Mouse (Mus musculus): ENCODE measurements around the gene Aurkb.

DNA sequence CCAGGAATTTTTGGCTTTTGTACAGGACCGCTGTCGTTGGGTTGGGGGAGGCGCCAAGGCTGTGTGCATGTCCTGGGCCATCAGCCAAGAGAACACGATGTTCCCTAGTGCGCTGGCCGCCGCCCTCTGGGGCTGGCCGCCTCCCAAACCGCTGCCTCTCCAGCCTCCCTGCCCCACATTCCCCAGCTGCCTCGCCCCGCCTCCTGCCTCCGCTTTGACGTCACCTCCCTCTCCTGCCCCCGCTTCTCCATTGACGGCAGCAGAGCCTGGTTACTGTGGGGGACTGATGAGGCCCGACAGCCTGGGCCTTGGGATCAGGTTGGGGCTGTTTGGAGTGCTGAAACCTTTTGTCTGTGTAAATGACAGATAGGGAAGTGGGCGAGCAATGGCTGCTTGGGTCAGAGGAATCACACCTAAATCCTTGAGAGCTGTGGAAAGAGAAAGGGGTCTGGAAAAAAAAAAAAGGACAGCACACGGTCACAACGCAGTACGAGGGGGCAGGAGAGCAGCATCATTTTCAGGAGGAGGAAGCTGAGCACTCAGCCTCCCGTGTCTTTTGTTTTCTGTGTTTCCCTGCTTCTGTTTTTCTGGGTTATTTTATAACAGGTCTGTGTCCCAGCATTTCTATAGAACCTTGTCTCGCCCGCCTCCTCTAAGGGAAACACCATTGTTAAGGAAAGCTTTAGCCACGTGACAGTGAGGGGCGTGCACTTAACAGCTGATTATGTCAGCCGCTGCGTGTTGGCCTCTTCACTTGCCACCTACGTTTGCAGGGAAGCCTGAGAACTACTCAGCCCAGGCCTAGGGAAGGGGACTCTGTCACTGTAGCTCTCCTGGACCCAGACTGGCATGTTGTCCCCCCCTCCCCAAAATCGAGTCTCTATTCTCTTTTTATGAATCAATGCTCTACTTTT lies 51.8 kb downstream of the Aurkb start:
- TF ChIP-seq CTCF (IDR thresholded peaks at IDR 0.05; ENCODE audit: extremely low read depth, insufficient read depth, insufficient read length, insufficient replicate concordance) (no peak), POLR2A (IDR thresholded peaks at IDR 0.05; ENCODE audit: low read depth, low read length) (peak; percentile 16; the same call in 1 of the 2 replicates)
